Mouse (Mus musculus) liver, embryonic 14.5 days (tissue): ENCODE results near the gene Hsp90aa1. TPM values are rescaled to one million over a fixed set of nuclear protein-coding genes. Genes with fewer than 3 reads are reported as not detected.
A peak's percentile ranks its signal among the peaks of the same experiment; 100 is the strongest.

Experiments
- ATAC-seq: fragments of 200-750 bp; cut with Nextera tagmentation; 2 replicates; pipeline ENCODE4 v1.8.0; 2017; ENCODE audit warnings: moderate number of reproducible peaks, mild to moderate bottlenecking, moderate library complexity; ENCODE audit not compliant: insufficient read depth
- DNase-seq, 3 experiments: peaks; one replicate each; pipeline ENCODE4 v3.0.0-alpha.2; 2012 to 2013; ENCODE audit warnings: low read depth in 3 of 3, low spot score in 3 of 3
- H3K27ac ChIP-seq: fragments of 300-500 bp; sonication (generic); 2 replicates; pipeline ENCODE4 v1.5.1; 2014; ENCODE audit warnings: moderate library complexity, mild to moderate bottlenecking, control low read depth, inconsistent platforms
- H3K27me3 ChIP-seq: fragments of 300-500 bp; sonication (generic); 2 replicates; pipeline ENCODE4 v1.6.1; 2014; ENCODE audit warnings: mild to moderate bottlenecking, low read length, moderate library complexity; ENCODE audit not compliant: control insufficient read depth, insufficient read depth
- H3K36me3 ChIP-seq: fragments of 300-500 bp; sonication (generic); replicated peaks from 2 replicates; pipeline ENCODE4 v1.6.1; 2014; ENCODE audit warnings: low read depth; ENCODE audit not compliant: control insufficient read depth, insufficient read depth
- H3K4me1 ChIP-seq, 2 experiments: fragments of 200-500 bp in 1 of 2; fragments of 300-500 bp in 1 of 2; sonication (generic) in 1 of 2; replicated peaks; 2 replicates each; pipeline ENCODE4 v1.6.1; 2012 to 2014; ENCODE audit warnings: antibody characterized with exemption in 1 of 2, inconsistent platforms in 1 of 2, low read length in 1 of 2; ENCODE audit not compliant: control insufficient read depth in 2 of 2, insufficient read depth in 2 of 2
- H3K4me2 ChIP-seq: fragments of 300-500 bp; sonication (generic); 2 replicates; pipeline ENCODE4 v1.6.1; 2014; ENCODE audit warnings: low read depth, mild to moderate bottlenecking, control low read depth, moderate library complexity
- H3K4me3 ChIP-seq, 2 experiments: fragments of 200-500 bp in 1 of 2; fragments of 300-500 bp in 1 of 2; sonication (generic) in 1 of 2; 2 replicates each; pipeline ENCODE4 v1.5.1; 2012 to 2014; ENCODE audit warnings: low read depth in 2 of 2, low read length in 2 of 2, mild to moderate bottlenecking in 2 of 2, control low read depth in 1 of 2, inconsistent platforms in 1 of 2, moderate library complexity in 1 of 2; ENCODE audit not compliant: insufficient read depth in 1 of 2
- H3K9ac ChIP-seq: fragments of 300-500 bp; sonication (generic); replicated peaks from 2 replicates; pipeline ENCODE4 v1.6.1; 2014; ENCODE audit warnings: mild to moderate bottlenecking, control low read depth, moderate library complexity
- H3K9me3 ChIP-seq: fragments of 300-500 bp; sonication (generic); 2 replicates; pipeline ENCODE4 v1.6.1; 2016; ENCODE audit warnings: low read length, mixed read lengths; ENCODE audit not compliant: control insufficient read depth
- CTCF ChIP-seq: IDR thresholded peaks from 2 replicates; pipeline ENCODE4 v1.5.1; 2016; ENCODE audit warnings: antibody characterized with exemption, low read depth, control low read depth
- EP300 ChIP-seq: IDR thresholded peaks from 2 replicates; pipeline ENCODE4 v1.6.1; 2016; ENCODE audit warnings: antibody characterized with exemption, low read depth
- WGBS: fragments of 180-500 bp; shearing (Covaris S2); extraction: QIAGEN DNeasy Blood & Tissue Kit; methylation state at CpG from one replicate; pipeline ENCODE4 v1.1.7; 2014; ENCODE audit not compliant: insufficient replicate concordance; 5-methylcytosine and 5-hydroxymethylcytosine counted together
- polyA plus RNA-seq, 2 experiments: library from polyadenylated mRNA; depleted of rRNA in 1 of 2; stranded (reverse) in 1 of 2; unstranded in 1 of 2; fragments of >200 nt; fragmentation: Nextera tagmentation in 1 of 2; extraction: Ambion mirVana in 1 of 2; gene quantifications; 2 replicates each; pipeline versions ENCODE4 v1.2.1 to v1.2.3; 2012 to 2014

Hsp90aa1 gene
- polyA plus RNA-seq, 2 experiments, result 161 to 653 TPM

- ATAC-seq, result no peak
- peaks cover 32% of the 10 kb centered on the region for H3K36me3 ChIP-seq
Measured at GRCm38 (mm10) chr12:110687894-110688734, 14.4 kb downstream of the Hsp90aa1 start.

GRCm38 (mm10) chr12:110683580-110683979 lies 18.9 kb downstream of the Hsp90aa1 start:
- WGBS, result no CpG with 5 or more reads among the region's 1 CpGs
- TF ChIP-seq EP300 (no peak), CTCF (no peak)
- H3K27ac ChIP-seq, result no peak overlapping the region
- H3K4me3 ChIP-seq, result no peak overlapping the region
- H3K4me1 ChIP-seq, result peaks cover 0 to 2% of the 10 kb centered on the region in 2 experiments; a peak in 1 of 4 replicates
- no peak overlapping the region for H3K9ac ChIP-seq
- ATAC-seq (no peak), DNase-seq (no peak)
- no peaks in the 10 kb centered on the region; the same call in none of the 2 replicates for H3K36me3 ChIP-seq
- H3K27me3 ChIP-seq, result no peaks in the 10 kb centered on the region
- H3K4me2 ChIP-seq, result no peak overlapping the region
- H3K9me3 ChIP-seq, result no peaks in the 10 kb centered on the region

More at GRCm38 (mm10) chr12:110687894-110688734, 14.4 kb downstream of the Hsp90aa1 start:
- no peak overlapping the region for H3K27ac ChIP-seq
- no peak overlapping the region for H3K4me2 ChIP-seq
- H3K9me3 ChIP-seq, result no peaks in the 10 kb centered on the region
- H3K27me3 ChIP-seq, result no peaks in the 10 kb centered on the region
- H3K4me3 ChIP-seq, result no peak overlapping the region
- 75% methylated on average over 12 of the region's 12 CpGs for WGBS
- no peak overlapping the region for H3K9ac ChIP-seq
- TF ChIP-seq CTCF, result no peak
- TF ChIP-seq EP300, result no peak
- H3K4me1 ChIP-seq, result peaks cover 0 to 2% of the 10 kb centered on the region in 2 experiments; a peak in 2 of 4 replicates
- DNase-seq, result no peak

DNA sequence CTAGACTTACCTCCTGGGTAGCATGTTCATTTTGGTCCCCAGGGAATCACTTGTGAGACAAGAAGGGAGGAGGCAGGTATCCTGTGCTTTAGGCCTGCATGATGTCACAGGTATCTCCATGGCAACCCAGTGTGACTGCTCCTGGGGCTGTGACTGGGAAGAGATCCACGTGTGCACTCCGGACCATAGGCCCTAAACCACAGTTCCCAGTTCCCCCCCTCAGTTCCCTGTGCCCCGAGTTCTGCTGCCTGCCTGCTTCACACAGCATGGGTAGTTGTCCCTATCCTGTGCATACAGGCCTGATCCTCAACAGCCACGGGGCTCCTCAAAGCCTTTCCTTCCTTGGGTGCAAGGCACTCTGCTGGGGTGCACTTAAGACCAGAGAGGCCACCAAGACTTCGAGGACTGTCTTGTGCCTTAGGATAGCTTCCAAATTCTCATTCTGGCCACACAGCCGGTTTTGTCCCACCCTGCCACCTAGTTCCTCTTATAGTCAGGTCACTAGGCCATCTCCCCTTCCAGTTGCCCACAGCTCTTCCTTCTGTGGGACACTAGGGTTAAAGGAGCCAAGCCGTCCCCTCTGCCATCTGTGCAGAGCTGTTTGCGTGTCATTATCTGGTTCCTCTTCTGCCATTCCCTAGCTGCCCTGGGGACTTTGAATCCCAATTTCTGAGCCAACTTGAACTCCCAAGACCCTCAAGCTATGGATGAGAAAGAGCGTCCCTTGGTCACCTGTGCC lies 19.8 kb downstream of the Hsp90aa1 start, which contains the start of gene 1700001K19Rik:
Gene 1700001K19Rik, minus strand, starts transcription at position 59 of the 739 bp plus-strand sequence.
- Histone ChIP-seq H3K9me3 (no peaks in the 10 kb centered on the region), H3K36me3 (no peaks in the 10 kb centered on the region; the same call in 1 of the 2 replicates), H3K4me1 (no peaks in the 10 kb centered on the region), H3K27ac (no peak within 1 kb of the TSS), H3K27me3 (no peaks in the 10 kb centered on the region), H3K4me2 (no peak within 1 kb of the TSS), H3K4me3 (no peak within 1 kb of the TSS), H3K9ac (no peak within 1 kb of the TSS)
- ATAC-seq (no peak), DNase-seq (no peak)
- TF ChIP-seq CTCF, result no peak
- no peak for TF ChIP-seq EP300
- 47% methylated on average over 9 of the region's 9 CpGs for whole genome bisulfite sequencing

DNA sequence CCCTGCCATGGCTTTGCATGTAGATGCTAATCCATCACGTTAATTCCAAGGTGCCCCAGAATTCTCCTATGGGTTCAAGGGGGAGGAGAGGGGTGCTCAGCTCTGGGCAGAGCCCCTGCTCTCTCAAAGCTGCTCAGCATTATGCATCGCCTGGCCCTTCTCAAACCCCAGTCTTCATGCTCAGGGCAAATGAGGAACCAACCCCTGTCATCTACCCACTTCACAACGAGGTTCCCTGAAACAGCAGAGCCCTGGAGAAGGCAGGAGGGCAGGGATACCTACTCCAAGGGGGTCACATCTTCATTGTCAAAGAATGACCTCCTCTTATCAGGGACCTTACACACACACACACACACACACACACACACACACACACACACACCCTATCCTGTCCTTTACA lies 20.6 kb downstream of the Hsp90aa1 start:
- no peaks in the 10 kb centered on the region; the same call in 1 of the 2 replicates for H3K36me3 ChIP-seq
- no peak overlapping the region for H3K4me3 ChIP-seq
- no peaks in the 10 kb centered on the region for H3K9me3 ChIP-seq
- 29% methylated on average over 3 of the region's 3 CpGs for WGBS
- H3K27me3 ChIP-seq, result no peaks in the 10 kb centered on the region
- ATAC-seq, result 0 out of 2 replicates have a peak, but pooled peaks have one; percentile 12
- no peak for DNase-seq
- no peaks in the 10 kb centered on the region for H3K4me1 ChIP-seq
- TF ChIP-seq EP300 (no peak), CTCF (no peak)
- H3K27ac ChIP-seq, result no peak overlapping the region
- H3K4me2 ChIP-seq, result no peak overlapping the region
- no peak overlapping the region for H3K9ac ChIP-seq

DNA sequence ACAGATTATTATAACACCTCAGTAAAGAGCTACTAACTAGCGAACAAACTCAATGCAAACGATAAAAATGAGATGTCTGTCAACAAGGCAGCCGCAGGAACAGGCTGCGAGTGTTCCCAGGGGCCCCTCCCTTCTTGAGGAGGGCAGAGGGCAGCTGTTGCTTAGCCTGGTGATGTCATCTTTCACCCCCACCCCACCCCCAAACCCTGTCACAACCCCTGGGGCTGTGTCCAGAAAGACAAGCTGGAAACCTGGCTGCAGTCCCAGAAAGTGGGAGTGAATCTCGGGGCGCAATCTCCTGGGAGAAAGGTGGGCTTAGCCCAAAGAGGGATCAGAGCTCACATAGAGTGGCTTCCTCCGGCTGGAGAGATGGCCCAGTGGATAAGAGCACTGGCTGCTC lies 21.3 kb downstream of the Hsp90aa1 start:
- no peak overlapping the region for H3K4me2 ChIP-seq
- no peaks in the 10 kb centered on the region for H3K4me1 ChIP-seq
- H3K27me3 ChIP-seq, result no peaks in the 10 kb centered on the region
- ATAC-seq (no peak), DNase-seq (no peak)
- WGBS, result 56% methylated on average over 7 of the region's 7 CpGs
- no peaks in the 10 kb centered on the region for H3K36me3 ChIP-seq
- H3K27ac ChIP-seq, result no peak overlapping the region
- H3K9ac ChIP-seq, result no peak overlapping the region
- TF ChIP-seq EP300 (no peak), CTCF (no peak)
- no peaks in the 10 kb centered on the region for H3K9me3 ChIP-seq
- H3K4me3 ChIP-seq, result no peak overlapping the region
